Mouse (Mus musculus) forelimb bud, embryonic 11.5 days (tissue): ENCODE data around the gene Gpnmb.

Experiments
- DNase-seq: peaks from one replicate; pipeline ENCODE4 v3.0.0-alpha.2; 2012; ENCODE audit warnings: low read depth, low spot score

Gene Gpnmb

GRCm38 (mm10) chr6:49036275-49037267 is at the start of gene Gpnmb:
Gpnmb (plus strand) TSS chr6:49036546.
- DNase-seq, result peak; percentile 16

- DNase-seq, result no peak
Measured at GRCm38 (mm10) chr6:48989971-48990370, 46.4 kb upstream of the Gpnmb start.

- no peak for DNase-seq
Measured at GRCm38 (mm10) chr6:48991991-48992390, 44.4 kb upstream of the Gpnmb start.

- DNase-seq, result no peak
Measured at GRCm38 (mm10) chr6:48998186-48998585, 38.2 kb upstream of the Gpnmb start.

- no peak for DNase-seq
Measured at GRCm38 (mm10) chr6:48998796-48999195, 37.5 kb upstream of the Gpnmb start.

GRCm38 (mm10) chr6:49003381-49003780 is 33.0 kb upstream of the Gpnmb start:
- no peak for DNase-seq

GRCm38 (mm10) chr6:49007981-49008380 is 28.4 kb upstream of the Gpnmb start:
- DNase-seq, result peak; percentile 73

- no peak for DNase-seq
Measured at GRCm38 (mm10) chr6:49008420-49009160, 27.8 kb upstream of the Gpnmb start.

GRCm38 (mm10) chr6:49009161-49009555 is 27.2 kb upstream of the Gpnmb start:
- peak; percentile 43 for DNase-seq

- no peak for DNase-seq
Measured at GRCm38 (mm10) chr6:49009665-49010064, 26.7 kb upstream of the Gpnmb start.

- no peak for DNase-seq
Measured at GRCm38 (mm10) chr6:49011191-49011590, 25.2 kb upstream of the Gpnmb start.

- no peak for DNase-seq
Measured at GRCm38 (mm10) chr6:49013023-49013422, 23.3 kb upstream of the Gpnmb start.

- DNase-seq, result no peak
Measured at GRCm38 (mm10) chr6:49013458-49013857, 22.9 kb upstream of the Gpnmb start.

- DNase-seq, result no peak
Measured at GRCm38 (mm10) chr6:49017150-49017549, 19.2 kb upstream of the Gpnmb start.

- DNase-seq, result no peak
Measured at GRCm38 (mm10) chr6:49019341-49019740, 17.0 kb upstream of the Gpnmb start.

- no peak for DNase-seq
Measured at GRCm38 (mm10) chr6:49021141-49022012, 15.0 kb upstream of the Gpnmb start.

GRCm38 (mm10) chr6:49022384-49022783 is 14.0 kb upstream of the Gpnmb start:
- DNase-seq, result no peak

- no peak for DNase-seq
Measured at GRCm38 (mm10) chr6:49023315-49023714, 13.0 kb upstream of the Gpnmb start.

- no peak for DNase-seq
Measured at GRCm38 (mm10) chr6:49025290-49025689, 11.1 kb upstream of the Gpnmb start.

GRCm38 (mm10) chr6:49026496-49026895 is 9.8 kb upstream of the Gpnmb start:
- DNase-seq, result no peak

- no peak for DNase-seq
Measured at GRCm38 (mm10) chr6:49028019-49028418, 8.3 kb upstream of the Gpnmb start.

GRCm38 (mm10) chr6:49028708-49029107 is 7.6 kb upstream of the Gpnmb start:
- DNase-seq, result no peak
